Mouse (Mus musculus) adipose tissue, adult 10 weeks (tissue): Measurements from ENCODE around the gene Defb19. TPM values are rescaled to one million over a fixed set of nuclear protein-coding genes. Genes with fewer than 3 reads are reported as not detected.

Experiments
- polyA plus RNA-seq: library from polyadenylated mRNA; stranded (reverse); fragments of 350-450 nt; fragmentation: Illumina TruSeq; extraction: RNeasy Lipid Tissue Mini Kit (QIAGEN cat#74804); gene quantifications from one replicate; pipeline ENCODE4 v1.2.3, GENCODE M21; 2014; ENCODE audit warnings: low read depth, low replicate concordance

Defb19 gene
- 22.8 TPM for polyA plus RNA-seq

DNA sequence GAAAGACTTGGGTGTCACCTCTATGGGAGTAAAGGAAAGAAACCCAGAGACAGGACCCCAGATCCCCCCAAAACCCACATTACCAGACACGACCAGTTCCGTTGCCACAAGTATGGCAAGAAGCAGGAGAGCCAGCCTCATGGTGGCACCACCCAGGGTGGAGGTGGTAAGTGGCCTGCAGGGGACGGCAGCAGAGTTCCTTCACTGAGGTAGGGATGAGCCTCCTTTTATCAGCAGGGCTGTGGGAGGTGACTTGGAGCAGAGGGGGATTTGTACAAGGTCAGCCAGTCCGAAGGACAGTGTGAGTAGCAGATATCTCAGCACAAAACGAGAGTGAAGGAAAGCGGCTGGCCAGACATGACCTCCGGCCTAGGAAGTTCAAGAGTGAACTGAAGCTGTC is at the start of gene Defb19:
TSS of gene Defb19 (minus strand) at position 206 of the 400 bp plus-strand sequence.

DNA sequence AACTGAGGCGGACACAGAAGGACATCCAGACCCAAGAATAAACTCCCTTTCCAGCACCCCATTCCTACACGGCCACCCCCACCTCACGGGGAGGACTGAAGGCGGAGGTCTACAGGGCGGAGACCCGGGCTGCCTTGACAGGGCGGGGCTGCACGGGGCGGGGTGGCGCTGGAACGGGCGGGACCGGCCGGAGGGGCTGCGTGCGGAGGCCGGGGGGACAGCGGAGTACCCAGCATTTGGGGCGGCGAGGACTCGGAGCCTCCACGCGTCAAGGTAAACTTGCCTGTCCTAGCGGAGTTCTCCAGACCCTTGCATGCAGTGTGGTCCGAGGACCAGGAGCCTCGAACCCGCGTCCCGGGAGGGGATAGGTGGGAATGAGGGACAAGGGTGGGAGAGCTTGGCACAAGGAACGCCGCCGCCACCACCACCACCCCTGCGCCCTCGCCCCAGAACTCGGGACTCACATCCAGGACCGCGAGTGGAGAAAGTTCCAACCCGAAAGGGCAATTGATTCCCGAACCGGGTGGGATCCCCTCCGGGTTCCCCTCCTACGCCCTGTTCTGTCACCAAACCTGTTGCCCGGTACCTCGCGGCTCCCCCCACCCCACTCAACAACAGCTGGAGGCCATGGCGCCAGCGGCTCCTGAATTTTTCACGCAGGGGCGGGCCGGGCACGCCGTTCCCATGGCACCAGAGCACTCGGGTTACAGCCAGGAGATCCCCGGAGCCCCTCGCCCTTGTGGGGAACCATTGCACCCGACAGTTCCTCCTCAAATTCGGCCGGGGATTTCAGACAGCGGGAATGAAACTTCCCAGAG is 46.9 kb upstream of the Defb19 start, which contains the start of gene Rem1:
TSS of gene Rem1 (plus strand) at position 178 of the 818 bp plus-strand sequence.

DNA sequence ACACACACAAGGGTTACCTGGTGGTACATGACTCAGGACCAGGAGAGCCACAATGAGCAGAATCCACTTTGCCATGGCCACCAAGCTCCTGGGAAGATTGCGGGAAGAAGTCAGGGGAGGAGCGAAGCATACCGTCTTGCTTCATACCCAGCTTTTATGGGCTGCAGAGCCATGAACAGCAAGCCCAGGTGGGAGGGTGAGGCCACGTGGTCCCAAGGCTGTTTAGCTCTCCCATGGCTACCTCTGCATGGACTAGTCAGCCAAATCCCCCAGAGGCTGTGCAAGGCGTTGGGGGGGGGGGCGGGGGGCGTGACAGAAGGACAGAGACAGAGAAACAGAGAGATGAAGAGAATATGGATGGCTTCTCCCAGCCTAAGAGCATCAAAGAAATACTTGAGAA is 42.8 kb upstream of the Defb19 start, which contains the start of gene Defb25:
TSS of gene Defb25 (minus strand) at position 101 of the 400 bp plus-strand sequence.

DNA sequence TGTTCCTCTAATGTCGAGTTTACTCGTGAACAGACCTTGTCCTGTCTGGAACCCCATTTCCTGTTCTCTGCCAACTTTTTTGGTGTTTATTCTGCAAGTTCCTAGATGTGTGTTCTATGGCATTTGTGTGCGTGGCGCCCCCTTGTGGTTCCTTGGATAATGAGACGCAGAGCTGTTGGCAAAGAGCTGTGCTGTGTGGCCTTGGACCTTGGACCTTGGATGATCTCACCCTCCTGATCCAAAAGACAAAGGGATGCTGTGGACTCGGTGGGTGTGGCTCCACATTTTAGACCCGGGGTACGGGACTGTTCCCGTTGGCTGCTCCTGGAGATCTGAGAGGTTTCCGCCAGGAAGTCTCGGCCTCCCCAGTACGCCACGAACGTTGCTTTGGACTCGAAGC is 23.9 kb upstream of the Defb19 start, which contains the start of gene Defb36:
TSS of gene Defb36 (plus strand) at position 271 of the 400 bp plus-strand sequence.

DNA sequence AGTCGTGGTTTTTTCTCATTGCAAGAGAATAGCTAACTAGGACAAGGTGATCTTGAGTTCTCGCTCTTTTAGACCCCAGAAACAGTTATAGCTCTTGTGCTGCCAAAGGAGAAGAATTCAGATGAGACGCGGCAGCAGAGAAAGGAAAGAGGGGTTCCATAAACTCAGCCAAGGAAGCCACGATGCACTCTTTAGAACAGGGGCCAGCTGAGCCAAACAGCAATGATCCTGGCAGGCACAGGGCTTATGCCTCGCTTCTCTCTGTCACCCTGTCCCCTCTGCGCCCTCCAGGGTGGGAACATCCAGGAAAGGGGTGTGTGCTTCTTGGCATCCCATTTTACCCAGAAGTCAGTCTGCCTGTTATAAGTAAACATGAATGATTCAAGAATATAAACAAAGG is 19.2 kb upstream of the Defb19 start, which contains the start of gene Defb45:
TSS of gene Defb45 (minus strand) at position 101 of the 400 bp plus-strand sequence.

DNA sequence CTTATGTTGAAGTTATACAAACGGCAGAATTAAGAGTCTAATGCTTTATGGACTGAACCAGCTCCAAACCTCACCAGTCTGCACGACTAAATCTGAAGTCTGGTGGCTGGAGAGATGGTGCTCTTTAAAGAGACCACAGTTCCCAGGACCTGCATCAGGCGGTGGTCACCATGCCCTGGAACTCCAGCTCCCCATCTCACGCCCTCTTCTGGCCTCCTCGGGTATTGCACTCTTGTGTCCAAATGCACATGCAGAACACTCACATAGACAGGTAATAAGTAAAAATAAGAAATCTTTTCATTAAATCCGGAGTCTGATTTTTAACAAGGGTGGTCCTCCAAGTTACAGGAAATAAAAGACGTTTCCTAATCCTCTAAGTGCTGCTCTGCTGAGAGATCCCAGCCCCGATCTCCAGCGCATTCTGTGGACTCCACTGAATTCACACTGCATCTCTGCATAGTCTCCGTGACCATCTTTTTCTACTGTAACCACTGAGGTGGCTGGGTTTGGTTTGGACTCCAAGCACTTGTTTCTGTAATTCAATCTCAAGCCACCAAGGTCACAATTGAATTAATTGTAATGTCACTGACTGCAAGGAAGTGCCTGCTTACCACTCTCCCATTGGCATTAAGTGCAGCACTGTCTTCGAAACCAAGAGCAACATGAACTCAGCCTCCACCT is 7.9 kb downstream of the Defb19 start, which contains the start of gene Defb21:
TSS of gene Defb21 (plus strand) at position 631 of the 681 bp plus-strand sequence.

DNA sequence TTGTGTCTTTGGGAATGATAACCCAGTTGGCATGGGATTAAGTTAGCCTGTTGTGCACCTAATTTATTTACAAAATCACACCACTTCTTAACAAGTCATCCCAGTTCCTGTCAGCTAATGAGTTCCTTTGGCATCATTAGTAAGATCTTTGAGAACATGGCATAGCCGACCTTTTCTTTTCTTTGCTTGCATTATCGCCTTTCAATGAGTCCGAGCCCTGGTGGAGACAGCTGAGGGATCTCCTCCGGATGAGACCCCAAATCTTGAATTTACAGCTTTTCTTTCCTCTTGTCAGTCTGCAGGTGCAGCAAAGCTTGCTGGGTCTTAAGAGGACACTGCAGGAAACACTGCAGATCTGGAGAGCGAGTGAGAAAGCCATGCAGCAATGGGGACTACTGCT is 11.1 kb downstream of the Defb19 start, which contains the start of gene Gm17416:
TSS of gene Gm17416 (plus strand) at position 301 of the 400 bp plus-strand sequence.

DNA sequence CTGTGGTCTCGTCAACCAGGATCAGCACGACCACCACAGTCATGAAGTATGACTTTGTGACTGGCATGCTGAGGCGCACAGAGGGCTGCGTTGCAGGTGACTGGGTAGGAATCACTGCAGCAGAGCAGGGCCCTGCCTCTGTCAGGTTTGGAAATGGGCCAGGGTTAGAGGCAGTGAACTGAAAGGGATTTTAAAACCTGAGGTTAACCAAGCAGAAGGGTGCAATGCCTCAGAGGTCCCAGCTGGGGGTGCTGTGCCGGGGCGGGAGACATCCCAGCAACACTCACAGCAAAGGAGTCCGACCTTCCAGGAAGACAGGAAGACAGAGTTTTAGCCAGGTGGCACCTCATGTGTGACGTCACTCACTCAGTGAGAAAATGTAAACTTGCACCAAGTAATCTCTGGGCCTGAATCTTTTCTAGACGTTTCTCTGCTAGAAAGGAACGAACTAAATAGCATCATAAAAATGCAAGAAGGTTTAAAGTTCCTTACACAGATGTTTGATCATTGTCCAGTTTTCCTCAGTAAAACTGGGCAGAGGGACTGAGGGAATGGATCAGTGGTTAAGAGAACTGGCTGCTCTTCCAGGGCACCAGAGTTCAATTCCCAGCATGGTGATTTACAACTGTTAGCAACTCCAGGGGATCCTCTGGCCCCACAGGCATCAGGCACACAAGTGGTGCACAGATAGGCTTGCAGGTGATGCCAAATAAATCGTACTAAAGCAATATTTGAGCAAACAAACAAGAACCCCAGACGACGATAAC is 40.0 kb downstream of the Defb19 start, which contains the start of gene Defb29:
TSS of gene Defb29 (minus strand) at position 155 of the 767 bp plus-strand sequence.

Other genes with a start within 250 kb of the Defb19 start
- gene Rbck1, start 247.7 kb downstream of the Defb19 start, polyA plus RNA-seq, result 61.0 TPM
- 3.1 TPM for gene Trib3, start 236.3 kb downstream of the Defb19 start, polyA plus RNA-seq
- gene Nrsn2, start 203.7 kb downstream of the Defb19 start, polyA plus RNA-seq, result not detected
- gene Sox12, start 182.2 kb downstream of the Defb19 start, polyA plus RNA-seq, result 13.1 TPM
- gene Zcchc3, start 165.3 kb downstream of the Defb19 start, polyA plus RNA-seq, result 6.4 TPM
- gene 6820408C15Rik, start 164.7 kb downstream of the Defb19 start, polyA plus RNA-seq, result 7.5 TPM
- 773 TPM for gene Defb23, start 115.7 kb downstream of the Defb19 start, polyA plus RNA-seq
- gene Defb20, start 103.2 kb downstream of the Defb19 start, polyA plus RNA-seq, result 5,596 TPM
- 725 TPM for gene Defb22, start 90.2 kb downstream of the Defb19 start, polyA plus RNA-seq
- gene Defb26, start 68.6 kb downstream of the Defb19 start, polyA plus RNA-seq, result 117 TPM
- 1,277 TPM for gene Defb28, start 62.1 kb downstream of the Defb19 start, polyA plus RNA-seq
- gene Defb29, start 40.2 kb downstream of the Defb19 start, polyA plus RNA-seq, result 321 TPM
- 2,150 TPM for gene Gm17416, start 11.0 kb downstream of the Defb19 start, polyA plus RNA-seq
- gene Defb21, start 7.6 kb downstream of the Defb19 start, polyA plus RNA-seq, result 719 TPM
- 531 TPM for gene Defb45, start 19.1 kb upstream of the Defb19 start, polyA plus RNA-seq
- 6.9 TPM for gene Defb36, start 24.0 kb upstream of the Defb19 start, polyA plus RNA-seq
- 4,016 TPM for gene Defb25, start 42.7 kb upstream of the Defb19 start, polyA plus RNA-seq
- 42.9 TPM for gene Rem1, start 46.6 kb upstream of the Defb19 start, polyA plus RNA-seq
- 115 TPM for gene H13, start 89.1 kb upstream of the Defb19 start, polyA plus RNA-seq
- 14.8 TPM for gene Mcts2, start 106.7 kb upstream of the Defb19 start, polyA plus RNA-seq
- 38.8 TPM for gene Id1, start 155.9 kb upstream of the Defb19 start, polyA plus RNA-seq
- 5.2 TPM for gene Cox4i2, start 173.9 kb upstream of the Defb19 start, polyA plus RNA-seq